Mouse (Mus musculus) limb, embryonic 12.5 days (tissue): ENCODE measurements around the gene Tmbim1. TPM values are rescaled to one million over a fixed set of nuclear protein-coding genes. Genes with fewer than 3 reads are reported as not detected.

Experiments used
- ATAC-seq: fragments of 200-750 bp; cut with Nextera tagmentation; 2 replicates; pipeline ENCODE4 v1.8.0; 2017; ENCODE audit warnings: low read depth, moderate TSS enrichment; ENCODE audit not compliant: insufficient number of reproducible peaks, insufficient read depth, low FRiP score, low TSS enrichment
- H3K27ac ChIP-seq: fragments of 300-500 bp; sonication (generic); 2 replicates; pipeline ENCODE4 v1.5.1; 2016; ENCODE audit warnings: mild to moderate bottlenecking, moderate library complexity
- H3K27me3 ChIP-seq: fragments of 300-500 bp; sonication (generic); 2 replicates; pipeline ENCODE4 v1.6.1; 2016; ENCODE audit warnings: mild to moderate bottlenecking, moderate library complexity
- H3K36me3 ChIP-seq: fragments of 300-500 bp; sonication (generic); 2 replicates; pipeline ENCODE4 v1.6.1; 2016; ENCODE audit warnings: mild to moderate bottlenecking, moderate library complexity
- H3K4me1 ChIP-seq: fragments of 300-500 bp; sonication (generic); replicated peaks from 2 replicates; pipeline ENCODE4 v1.6.1; 2016
- H3K4me2 ChIP-seq: fragments of 300-500 bp; sonication (generic); 2 replicates; pipeline ENCODE4 v1.6.1; 2016; ENCODE audit warnings: mild to moderate bottlenecking, moderate library complexity
- H3K4me3 ChIP-seq: fragments of 300-500 bp; sonication (generic); replicated peaks from 2 replicates; pipeline ENCODE4 v1.5.1; 2016; ENCODE audit warnings: mild to moderate bottlenecking
- H3K9ac ChIP-seq: fragments of 300-500 bp; sonication (generic); replicated peaks from 2 replicates; pipeline ENCODE4 v1.6.1; 2016; ENCODE audit warnings: mild to moderate bottlenecking, moderate library complexity
- H3K9me3 ChIP-seq: fragments of 300-500 bp; sonication (generic); 2 replicates; pipeline ENCODE4 v1.6.1; 2016; ENCODE audit warnings: mild to moderate bottlenecking, moderate library complexity
- WGBS: fragments of 180-500 bp; shearing (Covaris S2); methylation state at CpG from one replicate; pipeline ENCODE4 v1.1.7; 2016; 5-methylcytosine and 5-hydroxymethylcytosine counted together
- polyA plus RNA-seq: library from polyadenylated mRNA; unstranded; fragments of >200 nt; fragmentation: Nextera tagmentation; extraction: Ambion mirVana; gene quantifications from 2 replicates; pipeline ENCODE4 v1.2.1, GENCODE M21; 2016

The Tmbim1 gene
- polyA plus RNA-seq, 1 experiment from 2014 or later, result 18.0 TPM

GRCm38 (mm10) chr1:74321396-74321795, 16.0 kb upstream of the Tmbim1 start:
- no peaks in the 10 kb centered on the region for H3K9me3 ChIP-seq
- no peak overlapping the region for H3K4me3 ChIP-seq

GRCm38 (mm10) chr1:74318711-74319110, 13.3 kb upstream of the Tmbim1 start:
- ATAC-seq, result no peak
- H3K36me3 ChIP-seq, result no peaks in the 10 kb centered on the region
- WGBS, result 89% methylated on average over 3 of the region's 3 CpGs
- no peaks in the 10 kb centered on the region for H3K27me3 ChIP-seq
- H3K9me3 ChIP-seq, result no peaks in the 10 kb centered on the region
- no peak overlapping the region for H3K4me2 ChIP-seq
- no peak overlapping the region for H3K4me3 ChIP-seq
- no peak overlapping the region for H3K9ac ChIP-seq
- peaks cover 9% of the 10 kb centered on the region for H3K4me1 ChIP-seq
- no peak overlapping the region for H3K27ac ChIP-seq

More at GRCm38 (mm10) chr1:74321396-74321795, 16.0 kb upstream of the Tmbim1 start:
- peaks cover 9% of the 10 kb centered on the region for H3K4me1 ChIP-seq
- no peaks in the 10 kb centered on the region for H3K36me3 ChIP-seq
- ATAC-seq, result no peak
- H3K27ac ChIP-seq, result no peak overlapping the region
- H3K27me3 ChIP-seq, result no peaks in the 10 kb centered on the region
- no peak overlapping the region for H3K9ac ChIP-seq
- WGBS, result 86% methylated on average over 3 of the region's 3 CpGs
- no peak overlapping the region for H3K4me2 ChIP-seq

GRCm38 (mm10) chr1:74316114-74316827, 10.8 kb upstream of the Tmbim1 start:
- 74% methylated on average over 4 of the region's 4 CpGs for WGBS
- Histone ChIP-seq H3K4me2 (no peak overlapping the region), H3K9ac (no peak overlapping the region), H3K4me1 (peaks cover 9% of the 10 kb centered on the region), H3K9me3 (0 out of 2 replicates have a peak, but pooled peaks cover 2% of the 10 kb centered on the region), H3K27ac (no peak overlapping the region), H3K27me3 (no peaks in the 10 kb centered on the region), H3K4me3 (no peak overlapping the region), H3K36me3 (no peaks in the 10 kb centered on the region)
- ATAC-seq, result no peak

GRCm38 (mm10) chr1:74314796-74315195, 9.4 kb upstream of the Tmbim1 start:
- Histone ChIP-seq H3K4me1 (peaks cover 9% of the 10 kb centered on the region), H3K9me3 (0 out of 2 replicates have a peak, but pooled peaks cover 4% of the 10 kb centered on the region), H3K27ac (no peak overlapping the region), H3K27me3 (no peaks in the 10 kb centered on the region), H3K9ac (no peak overlapping the region), H3K4me2 (no peak overlapping the region), H3K4me3 (no peak overlapping the region), H3K36me3 (no peaks in the 10 kb centered on the region)
- 87% methylated on average over 3 of the region's 3 CpGs for WGBS
- ATAC-seq, result no peak

GRCm38 (mm10) chr1:74313049-74313692, 7.7 kb upstream of the Tmbim1 start:
- no peak overlapping the region for H3K9ac ChIP-seq
- H3K27me3 ChIP-seq, result no peaks in the 10 kb centered on the region
- H3K4me3 ChIP-seq, result no peak overlapping the region
- peaks cover 9% of the 10 kb centered on the region for H3K4me1 ChIP-seq
- H3K4me2 ChIP-seq, result no peak overlapping the region
- H3K27ac ChIP-seq, result no peak overlapping the region
- 10% methylated on average over 3 of the region's 3 CpGs for WGBS
- no peak; the same call in 1 of the 2 replicates for ATAC-seq
- H3K9me3 ChIP-seq, result 0 out of 2 replicates have a peak, but pooled peaks cover 4% of the 10 kb centered on the region
- no peaks in the 10 kb centered on the region for H3K36me3 ChIP-seq

GRCm38 (mm10) chr1:74309767-74310166, 4.3 kb upstream of the Tmbim1 start:
- no peak overlapping the region for H3K27ac ChIP-seq
- no peaks in the 10 kb centered on the region for H3K27me3 ChIP-seq
- no peak overlapping the region for H3K4me3 ChIP-seq
- H3K36me3 ChIP-seq, result no peaks in the 10 kb centered on the region
- H3K4me2 ChIP-seq, result no peak overlapping the region
- 0 out of 2 replicates have a peak, but pooled peaks cover 4% of the 10 kb centered on the region for H3K9me3 ChIP-seq
- H3K4me1 ChIP-seq, result no peaks in the 10 kb centered on the region
- ATAC-seq, result no peak
- no peak overlapping the region for H3K9ac ChIP-seq
- WGBS, result 35% methylated on average over 3 of the region's 3 CpGs

GRCm38 (mm10) chr1:74308001-74308964, 2.9 kb upstream of the Tmbim1 start:
- H3K36me3 ChIP-seq, result no peaks in the 10 kb centered on the region
- no peaks in the 10 kb centered on the region for H3K27me3 ChIP-seq
- H3K4me1 ChIP-seq, result 0 out of 2 replicates have a peak, but pooled peaks cover 3% of the 10 kb centered on the region
- 0 out of 2 replicates have a peak, but pooled peaks cover 4% of the 10 kb centered on the region for H3K9me3 ChIP-seq
- H3K4me3 ChIP-seq, result no peak overlapping the region
- H3K27ac ChIP-seq, result no peak overlapping the region
- WGBS, result 60% methylated on average over 10 of the region's 10 CpGs
- no peak overlapping the region for H3K9ac ChIP-seq
- no peak for ATAC-seq
- no peak overlapping the region for H3K4me2 ChIP-seq

GRCm38 (mm10) chr1:74307146-74307545, 1.7 kb upstream of the Tmbim1 start:
- Histone ChIP-seq H3K27me3 (no peaks in the 10 kb centered on the region), H3K9ac (no peak overlapping the region), H3K4me2 (no peak overlapping the region), H3K27ac (no peak overlapping the region), H3K9me3 (0 out of 2 replicates have a peak, but pooled peaks cover 4% of the 10 kb centered on the region), H3K36me3 (no peaks in the 10 kb centered on the region), H3K4me3 (no peak overlapping the region), H3K4me1 (peaks cover 13% of the 10 kb centered on the region)
- WGBS, result 100% methylated on average over 1 of the region's 1 CpGs
- ATAC-seq, result no peak

- Histone ChIP-seq H3K9me3 (no peaks in the 10 kb centered on the region), H3K27me3 (no peaks in the 10 kb centered on the region), H3K27ac (no peak overlapping the region), H3K9ac (no peak overlapping the region), H3K4me3 (no peak overlapping the region), H3K36me3 (no peaks in the 10 kb centered on the region), H3K4me2 (no peak overlapping the region), H3K4me1 (peaks cover 15% of the 10 kb centered on the region)
- ATAC-seq, result no peak
- 57% methylated on average over 4 of the region's 4 CpGs for WGBS
These were observed 476 bp downstream of the Tmbim1 start for GRCm38 (mm10) chr1:74304946-74305345.

GRCm38 (mm10) chr1:74304339-74304790, 1.1 kb downstream of the Tmbim1 start:
- H3K9ac ChIP-seq, result peak overlapping the region; percentile 79
- H3K4me3 ChIP-seq, result peak overlapping the region; percentile 67
- H3K36me3 ChIP-seq, result no peaks in the 10 kb centered on the region
- H3K27me3 ChIP-seq, result no peaks in the 10 kb centered on the region
- no peaks in the 10 kb centered on the region for H3K9me3 ChIP-seq
- no peak for ATAC-seq
- 5% methylated on average over 12 of the region's 12 CpGs for WGBS
- H3K4me1 ChIP-seq, result peaks cover 15% of the 10 kb centered on the region
- H3K4me2 ChIP-seq, result peak overlapping the region; percentile 79
- H3K27ac ChIP-seq, result peak overlapping the region; percentile 91
